Mouse (Mus musculus): ENCODE measurements at regions not wholly inside any gene's neighbourhood (a gene's known extent, or its start where the extent isn't known, plus 50 kb on each side); places are given as distances from the start of the nearest gene placed in this dataset.

- DNase-seq (ENCODE audit: low spot score in 2 of 2), result no peak
Measured at GRCm38 (mm10) chr9:85382413-85382812, 55.3 kb upstream of the Tent5a start.

DNA sequence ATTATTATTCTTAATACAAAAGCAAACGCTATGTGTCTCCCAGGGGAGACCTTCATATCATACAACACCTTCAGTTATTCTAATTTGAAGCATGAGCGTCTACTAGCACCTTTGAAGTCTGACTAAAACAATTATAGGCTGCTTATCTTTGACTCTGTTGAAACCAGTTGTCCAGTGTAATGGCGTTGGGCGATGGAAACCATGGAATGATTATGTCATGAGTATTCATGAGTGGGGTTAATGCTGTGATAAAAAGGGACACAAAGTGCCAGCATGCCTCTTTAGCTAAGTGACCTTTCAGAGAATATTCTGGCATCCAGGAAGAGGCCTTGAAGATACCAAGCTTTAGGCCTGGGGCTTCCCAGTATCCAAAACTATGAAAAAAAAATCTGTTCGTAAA is 53.6 kb upstream of the Tent5a start:
- DNase-seq (ENCODE audit: low spot score in 2 of 2), result no peak

DNA sequence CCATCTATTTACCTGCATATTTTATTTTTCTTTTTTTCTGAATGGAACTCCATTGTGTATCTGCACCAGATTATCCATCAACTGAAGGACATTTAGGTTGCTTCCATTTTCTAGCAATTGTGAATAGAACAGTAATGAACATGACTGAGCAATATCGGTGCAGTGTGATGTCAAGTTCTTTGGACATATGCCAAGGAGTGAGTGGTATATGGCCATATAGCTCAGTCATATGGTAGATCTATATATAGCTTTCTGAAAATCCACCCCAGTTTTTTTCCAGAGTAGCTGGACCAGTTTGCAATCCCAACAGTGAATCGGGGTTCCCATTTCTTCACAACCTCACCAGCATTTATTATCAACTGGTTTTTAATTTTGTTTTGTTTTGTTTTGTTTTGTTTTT is 52.0 kb upstream of the Tent5a start:
- DNase-seq (ENCODE audit: low spot score in 2 of 2), result no peak

All from layer of hippocampus, adult 18-20 months (tissue).